Mouse (Mus musculus) bone marrow macrophage, adult 2 months (primary cell): ENCODE results near the gene Ylpm1.

ENCODE experiments used
- CTCF ChIP-seq: IDR thresholded peaks from 2 replicates; pipeline ENCODE4 v1.5.1; 2012; ENCODE audit warnings: low read depth, mild to moderate bottlenecking, low read length, moderate library complexity
- POLR2A ChIP-seq: IDR thresholded peaks from 2 replicates; pipeline ENCODE4 v1.6.1; 2012; ENCODE audit warnings: mild to moderate bottlenecking, low read depth, low read length, borderline replicate concordance

DNA sequence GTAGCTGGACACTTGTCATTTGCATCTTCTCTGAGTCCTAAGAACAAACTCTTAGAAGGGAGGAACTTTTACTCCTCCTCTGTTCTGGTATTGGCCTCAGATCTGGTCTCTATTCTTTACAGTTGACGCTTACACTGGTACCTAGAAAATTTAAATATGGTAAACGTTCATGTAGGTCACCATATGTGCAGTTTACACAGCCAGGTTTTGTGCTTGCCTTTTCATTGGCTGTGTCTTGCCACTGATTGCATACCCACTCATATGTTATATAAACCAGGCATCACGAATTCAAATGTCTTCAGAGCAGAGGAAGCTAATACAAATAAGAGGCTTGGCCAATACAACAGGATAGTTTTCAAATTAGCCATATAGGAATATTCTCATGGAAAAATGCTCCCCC is 81.0 kb downstream of the Ylpm1 start:
- TF ChIP-seq POLR2A (no peak), CTCF (no peak)
